Mouse (Mus musculus) spleen, adult 2 months (tissue): ENCODE data around the gene Tsen15. TPM values are rescaled to one million over a fixed set of nuclear protein-coding genes. Genes with fewer than 3 reads are reported as not detected.

Experiments
- DNase-seq, 2 experiments: peaks; one replicate each; pipeline versions ENCODE4 v3.0.0 to v3.0.0-alpha.2; 2012 to 2021; ENCODE audit warnings: low spot score in 2 of 2, low read depth in 1 of 2
- H3K27ac ChIP-seq: fragments of 200-500 bp; 2 replicates; pipeline ENCODE4 v1.5.1; 2012; ENCODE audit warnings: low read length, inconsistent platforms; ENCODE audit not compliant: insufficient read depth
- H3K27me3 ChIP-seq: fragments of 200-500 bp; 2 replicates; pipeline ENCODE4 v1.6.1; 2012; ENCODE audit warnings: mild to moderate bottlenecking, moderate library complexity, low read length, inconsistent platforms; ENCODE audit not compliant: control insufficient read depth, insufficient read depth
- H3K36me3 ChIP-seq: fragments of 200-500 bp; 2 replicates; pipeline ENCODE4 v1.6.1; 2012; ENCODE audit warnings: mild to moderate bottlenecking, low read length, inconsistent platforms; ENCODE audit not compliant: control insufficient read depth, insufficient read depth
- H3K4me1 ChIP-seq: fragments of 200-500 bp; 2 replicates; pipeline ENCODE4 v1.6.1; 2011; ENCODE audit warnings: inconsistent platforms; ENCODE audit not compliant: control insufficient read depth, insufficient read depth, insufficient read length
- H3K4me3 ChIP-seq: fragments of 200-500 bp; 2 replicates; pipeline ENCODE4 v1.5.1; 2011; ENCODE audit warnings: mild to moderate bottlenecking, inconsistent platforms; ENCODE audit not compliant: insufficient read depth, insufficient read length; ENCODE audit errors: extremely low read depth
- CTCF ChIP-seq: fragments of 200-500 bp; IDR thresholded peaks from 2 replicates; pipeline ENCODE4 v1.5.1; 2011; ENCODE audit warnings: mild to moderate bottlenecking, inconsistent platforms; ENCODE audit not compliant: insufficient read depth, insufficient read length, insufficient replicate concordance; ENCODE audit errors: extremely low read depth
- POLR2A ChIP-seq: fragments of 200-500 bp; IDR thresholded peaks from 2 replicates; pipeline ENCODE4 v1.6.1; 2011; ENCODE audit warnings: low read depth, low read length, inconsistent platforms
- WGBS: fragments of 180-500 bp; shearing (Covaris S2); methylation state at CpG from one replicate; pipeline ENCODE4 v1.1.7; 2018; 5-methylcytosine and 5-hydroxymethylcytosine counted together
- polyA plus RNA-seq: library from polyadenylated mRNA; depleted of rRNA; stranded (reverse); fragments of >200 nt; gene quantifications from 2 replicates; pipeline ENCODE4 v1.2.3, GENCODE M21; 2012; rRNA removed

The Tsen15 gene
- polyA plus RNA-seq, 1 experiment = 6.6 TPM

DNA sequence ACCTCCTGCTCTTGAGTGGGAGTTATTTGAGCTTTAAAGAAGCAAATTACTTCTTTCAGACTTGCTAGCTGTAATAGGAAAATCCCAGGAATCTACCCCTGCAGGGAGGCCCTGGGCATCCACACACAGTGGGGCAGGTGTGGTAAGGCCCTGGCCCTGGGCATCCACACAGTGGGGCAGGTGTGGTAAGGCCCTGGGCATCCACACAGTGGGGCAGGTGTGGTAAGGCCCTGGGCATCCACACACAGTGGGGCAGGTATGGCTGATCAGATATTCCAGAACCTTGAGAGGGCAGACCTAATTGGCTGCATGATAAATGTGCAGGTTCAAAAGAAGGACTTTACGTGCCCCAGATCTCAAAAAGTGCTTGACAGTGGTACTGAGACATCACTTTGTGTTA, 1.9 kb downstream of the Tsen15 start:
- WGBS = 89% methylated on average over 1 of the region's 1 CpGs
- H3K36me3 ChIP-seq = peaks cover 2% of the 10 kb centered on the region
- H3K27me3 ChIP-seq = no peaks in the 10 kb centered on the region
- TF ChIP-seq POLR2A (no peak), CTCF (no peak)
- H3K4me1 ChIP-seq = no peaks in the 10 kb centered on the region
- DNase-seq = no peak
- no peak overlapping the region for H3K27ac ChIP-seq
- no peak overlapping the region for H3K4me3 ChIP-seq

DNA sequence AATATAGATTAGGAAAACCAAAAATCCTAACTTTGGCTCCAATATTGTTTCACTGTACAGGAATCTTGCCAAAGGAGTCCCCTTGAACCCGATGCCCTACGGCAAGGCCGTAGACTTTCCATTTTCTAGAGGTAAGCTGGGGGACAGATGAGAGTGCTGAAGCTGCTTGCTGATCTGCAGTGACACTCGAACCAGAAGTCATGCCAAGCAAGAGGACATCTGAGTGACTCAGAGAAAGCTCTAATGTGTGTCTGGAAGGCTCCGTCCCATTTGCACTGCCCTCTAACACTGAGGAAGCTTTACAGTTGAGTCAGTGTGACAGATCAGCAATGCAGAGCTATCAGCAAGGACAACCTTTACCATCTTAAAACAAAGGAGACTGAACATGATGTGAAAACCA, 8.2 kb downstream of the Tsen15 start:
- Histone ChIP-seq H3K36me3 (peaks cover 4% of the 10 kb centered on the region), H3K4me3 (no peak overlapping the region), H3K27ac (no peak overlapping the region), H3K27me3 (no peaks in the 10 kb centered on the region), H3K4me1 (no peaks in the 10 kb centered on the region)
- TF ChIP-seq CTCF (no peak), POLR2A (no peak)
- DNase-seq = no peak
- WGBS = 97% methylated on average over 5 of the region's 5 CpGs

DNA sequence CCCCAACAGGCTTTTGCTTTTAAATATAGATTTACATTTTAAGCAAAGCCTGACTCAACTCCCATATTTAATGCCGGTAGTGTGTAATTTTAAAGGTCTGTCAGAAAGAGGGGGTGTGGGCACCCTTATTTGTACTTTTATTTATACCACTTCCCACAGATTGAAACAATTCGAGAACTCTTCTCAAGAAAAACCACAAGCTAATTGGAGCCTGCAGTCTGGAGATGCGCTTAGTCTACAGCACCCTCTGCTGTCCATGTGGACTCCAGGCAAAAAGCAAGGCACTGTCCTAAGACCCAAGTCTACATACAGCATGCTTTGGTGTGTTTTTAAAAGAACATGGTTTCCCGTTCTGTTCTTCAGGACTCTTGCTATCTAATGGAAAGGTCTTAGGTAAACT, 17.3 kb downstream of the Tsen15 start:
- WGBS = 11% methylated on average over 4 of the region's 4 CpGs
- peak in 1 of 2 experiments; percentile 26 for DNase-seq

DNA sequence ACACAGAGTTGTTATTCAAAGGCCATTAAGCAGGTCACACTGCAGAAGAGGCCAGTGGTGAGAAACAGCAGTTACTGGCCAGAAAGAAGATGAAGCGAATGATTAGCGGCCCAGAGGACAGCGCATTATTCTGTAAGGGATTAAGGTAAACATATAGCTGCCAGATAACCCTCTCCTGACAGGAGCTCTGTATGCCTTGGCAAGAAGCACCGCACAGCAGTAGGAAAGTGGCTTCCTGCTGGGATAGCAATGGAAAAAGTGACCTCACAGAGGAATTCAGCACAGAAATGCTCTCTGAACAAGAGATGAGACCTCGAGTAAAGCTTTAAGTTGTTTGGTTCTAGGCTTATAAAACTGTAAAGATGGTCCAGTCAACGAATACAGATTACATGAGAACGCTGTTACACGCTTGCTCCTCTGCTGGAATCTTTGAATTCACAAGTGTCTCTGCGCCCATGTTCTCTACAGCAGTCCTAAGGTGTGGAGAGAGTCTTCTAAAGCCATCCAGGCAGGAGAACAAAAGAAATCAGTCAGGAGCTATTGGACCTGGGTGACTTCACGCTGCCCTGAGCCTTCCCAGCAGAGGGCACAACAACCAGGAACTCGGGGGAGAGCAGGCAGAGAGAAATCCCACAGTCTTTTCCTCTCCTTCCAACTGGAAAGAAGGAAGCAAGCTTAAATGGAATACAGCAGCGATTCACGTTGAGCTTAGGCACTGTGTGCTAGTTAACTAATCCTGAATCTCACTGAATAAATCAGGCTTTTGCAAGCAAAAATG, 18.0 kb downstream of the Tsen15 start:
- peaks cover 1% of the 10 kb centered on the region; the same call in 1 of the 2 replicates for H3K36me3 ChIP-seq
- TF ChIP-seq POLR2A = no peak
- no peak for TF ChIP-seq CTCF
- no peak overlapping the region for H3K27ac ChIP-seq
- H3K4me3 ChIP-seq = no peak overlapping the region
- DNase-seq = no peak
- H3K27me3 ChIP-seq = no peaks in the 10 kb centered on the region
- 87% methylated on average over 13 of the region's 13 CpGs for WGBS
- no peaks in the 10 kb centered on the region for H3K4me1 ChIP-seq

More for the DNA sequence above, 17.3 kb downstream of the Tsen15 start:
- Histone ChIP-seq H3K36me3 (peaks cover 1% of the 10 kb centered on the region; the same call in 1 of the 2 replicates), H3K27me3 (no peaks in the 10 kb centered on the region), H3K27ac (no peak overlapping the region), H3K4me3 (no peak overlapping the region), H3K4me1 (no peaks in the 10 kb centered on the region)
- TF ChIP-seq POLR2A (no peak), CTCF (peak; percentile 49; the same call in 1 of the 2 replicates)

DNA sequence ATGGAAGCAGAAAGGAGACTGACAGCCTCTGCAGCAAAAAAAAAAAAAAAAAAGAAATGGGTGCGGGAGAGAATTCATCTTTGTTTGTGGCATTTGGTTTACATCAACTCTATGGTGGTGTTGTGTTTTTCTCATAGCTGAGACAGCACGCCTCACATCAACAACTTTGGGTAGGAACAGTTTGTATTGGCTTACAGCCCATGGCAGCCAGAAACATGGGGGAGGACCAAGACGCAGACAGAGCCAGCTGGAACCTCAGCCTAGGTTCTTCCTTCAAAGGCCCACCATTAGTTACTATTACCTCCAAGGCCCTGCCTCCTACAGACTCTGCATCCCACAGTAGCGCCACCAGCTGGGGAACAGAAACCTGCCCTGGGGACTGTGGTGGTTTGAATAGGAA, 29.8 kb downstream of the Tsen15 start:
- H3K4me1 ChIP-seq = no peaks in the 10 kb centered on the region
- no peak for TF ChIP-seq CTCF
- no peak for TF ChIP-seq POLR2A
- H3K27ac ChIP-seq = no peak overlapping the region
- no peak overlapping the region for H3K4me3 ChIP-seq
- DNase-seq = no peak
- no peaks in the 10 kb centered on the region for H3K27me3 ChIP-seq
- H3K36me3 ChIP-seq = no peaks in the 10 kb centered on the region
- 91% methylated on average over 4 of the region's 4 CpGs for WGBS

DNA sequence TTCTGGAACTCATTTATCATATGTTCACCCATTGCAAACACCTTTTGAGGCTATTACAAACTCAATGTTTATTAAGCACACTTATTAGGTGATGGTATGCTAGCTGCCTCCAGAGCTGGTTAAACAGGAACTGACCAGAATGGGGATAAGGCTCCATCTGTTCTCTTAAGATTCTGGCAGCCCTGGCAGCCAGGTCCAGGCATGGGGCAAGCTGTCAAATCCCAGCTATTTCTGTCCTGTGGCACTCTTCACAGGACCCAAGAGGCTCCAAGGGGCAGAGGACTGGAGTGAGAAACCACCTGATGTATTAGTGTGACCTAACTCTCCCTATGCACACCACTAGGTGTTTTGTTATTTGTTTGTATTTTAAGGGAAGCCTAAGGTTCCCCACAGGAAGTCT, 38.5 kb downstream of the Tsen15 start:
- no peaks in the 10 kb centered on the region for H3K36me3 ChIP-seq
- DNase-seq = no peak
- H3K4me3 ChIP-seq = no peak overlapping the region
- no peaks in the 10 kb centered on the region for H3K4me1 ChIP-seq
- TF ChIP-seq CTCF = no peak
- no peak for TF ChIP-seq POLR2A
- no peak overlapping the region for H3K27ac ChIP-seq
- H3K27me3 ChIP-seq = no peaks in the 10 kb centered on the region

DNA sequence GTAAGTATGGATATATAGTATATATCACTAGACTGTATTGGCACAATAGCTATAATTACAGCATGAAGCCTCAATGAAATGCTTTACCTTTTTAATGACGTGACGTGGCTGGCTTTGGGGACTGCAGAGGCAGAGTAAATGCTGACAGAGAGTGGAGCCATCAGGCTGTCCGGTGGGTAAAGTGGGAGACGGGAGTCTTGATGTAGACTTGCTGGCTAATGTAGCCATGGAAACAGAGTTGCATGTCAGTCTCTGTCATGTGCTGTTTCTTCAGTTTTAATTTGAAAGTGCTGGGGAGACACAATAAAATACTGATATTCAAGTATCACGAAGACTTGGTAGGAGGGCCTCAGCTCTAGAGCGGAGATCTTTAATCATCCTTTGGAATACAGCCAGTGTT, 62.5 kb downstream of the Tsen15 start:
- no peak overlapping the region for H3K4me3 ChIP-seq
- 94% methylated on average over 6 of the region's 6 CpGs for WGBS
- TF ChIP-seq POLR2A (no peak), CTCF (no peak)
- H3K27me3 ChIP-seq = no peaks in the 10 kb centered on the region
- H3K36me3 ChIP-seq = no peaks in the 10 kb centered on the region
- H3K4me1 ChIP-seq = no peaks in the 10 kb centered on the region
- DNase-seq = no peak
- no peak overlapping the region for H3K27ac ChIP-seq

Other genes starting within 250 kb of the Tsen15 start
- gene Colgalt2, start 13.1 kb upstream of the Tsen15 start, polyA plus RNA-seq = 0.32 and 0.36 TPM in 2 replicates